Mouse (Mus musculus): ENCODE measurements around the gene Prdm9. TPM values are rescaled to one million over a fixed set of nuclear protein-coding genes. Genes with fewer than 3 reads are reported as not detected.

Gene Prdm9
- polyA plus RNA-seq, 1 experiment from 2014 or later = 0.66 TPM

DNA sequence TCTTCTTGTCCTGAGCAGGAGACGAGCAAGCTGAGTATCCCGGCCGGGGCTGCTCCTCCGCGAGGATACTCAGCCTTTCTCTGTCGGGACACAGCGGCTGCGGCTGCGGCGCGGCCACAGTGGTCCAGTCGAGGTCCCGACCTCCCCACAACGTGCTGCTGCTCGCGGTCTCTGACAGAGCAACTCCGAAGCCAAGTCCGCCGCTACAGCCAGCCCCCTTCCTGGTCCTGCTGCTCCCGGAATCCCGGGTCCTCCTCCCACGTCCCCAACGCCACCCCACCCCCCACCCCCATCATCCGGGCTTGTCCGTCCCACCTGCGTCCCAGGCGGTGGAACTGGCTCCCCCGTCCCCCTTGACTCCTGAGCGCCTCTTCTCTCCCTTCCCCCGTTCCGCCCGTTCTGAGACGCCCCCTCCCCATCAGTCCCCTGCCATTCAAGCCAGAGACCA, 27.7 kb downstream of the Prdm9 start:
- Histone ChIP-seq H3K36me3 (ENCODE audit: control insufficient read depth, insufficient read depth, low read length) (no peaks in the 10 kb centered on the region), H3K4me2 (peak overlapping the region; percentile 86), H3K9me3 (ENCODE audit: control insufficient read depth, low read length) (no peaks in the 10 kb centered on the region), H3K4me3 (ENCODE audit: low read depth, low read length) (peak overlapping the region; percentile 46), H3K27ac (ENCODE audit: low read depth, low read length) (no peak overlapping the region), H3K9ac (ENCODE audit: low read length) (peak overlapping the region; percentile 67), H3K27me3 (ENCODE audit: control insufficient read depth, insufficient read depth, low read length) (peaks cover 9% of the 10 kb centered on the region), H3K4me1 (ENCODE audit: control insufficient read depth, insufficient read depth, low read length) (no peaks in the 10 kb centered on the region)
- DNase-seq (ENCODE audit: low spot score, missing footprints) (peak; percentile 91), ATAC-seq (ENCODE audit: low FRiP score) (peak; percentile 85; the same call in 1 of the 2 replicates)
- WGBS = 0% methylated on average over 27 of the region's 33 CpGs

DNA sequence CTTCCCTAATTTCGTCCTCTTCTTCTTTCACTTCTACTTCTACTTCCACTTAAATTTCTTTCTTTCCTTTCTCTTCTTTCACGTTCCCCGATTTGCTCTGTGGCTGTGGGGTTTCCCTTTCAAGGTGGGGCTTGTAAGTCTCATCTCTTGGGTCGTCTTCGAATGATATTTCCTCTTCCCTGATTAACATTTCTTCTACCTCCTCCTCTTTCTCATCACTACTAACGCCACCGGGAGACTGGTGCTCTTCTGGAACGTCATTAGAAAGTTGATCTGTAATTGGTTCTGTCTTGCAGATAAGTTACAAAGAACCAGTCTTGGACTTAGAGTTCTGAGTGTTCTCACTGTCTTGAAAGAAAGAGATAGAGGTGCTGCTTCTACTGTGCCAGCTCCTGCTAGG, 28.2 kb downstream of the Prdm9 start:
- Histone ChIP-seq H3K9ac (ENCODE audit: low read length) (peak overlapping the region; percentile 67; the same call in 1 of the 2 replicates), H3K4me2 (peak overlapping the region; percentile 86), H3K27ac (ENCODE audit: low read depth, low read length) (no peak overlapping the region), H3K9me3 (ENCODE audit: control insufficient read depth, low read length) (no peaks in the 10 kb centered on the region), H3K4me3 (ENCODE audit: low read depth, low read length) (peak overlapping the region; percentile 46), H3K4me1 (ENCODE audit: control insufficient read depth, insufficient read depth, low read length) (no peaks in the 10 kb centered on the region), H3K36me3 (ENCODE audit: control insufficient read depth, insufficient read depth, low read length) (no peaks in the 10 kb centered on the region), H3K27me3 (ENCODE audit: control insufficient read depth, insufficient read depth, low read length) (peaks cover 9% of the 10 kb centered on the region)
- WGBS = 17% methylated on average over 8 of the region's 8 CpGs
- ATAC-seq (ENCODE audit: low FRiP score) (no peak), DNase-seq (ENCODE audit: low spot score, missing footprints) (peak; percentile 90)

DNA sequence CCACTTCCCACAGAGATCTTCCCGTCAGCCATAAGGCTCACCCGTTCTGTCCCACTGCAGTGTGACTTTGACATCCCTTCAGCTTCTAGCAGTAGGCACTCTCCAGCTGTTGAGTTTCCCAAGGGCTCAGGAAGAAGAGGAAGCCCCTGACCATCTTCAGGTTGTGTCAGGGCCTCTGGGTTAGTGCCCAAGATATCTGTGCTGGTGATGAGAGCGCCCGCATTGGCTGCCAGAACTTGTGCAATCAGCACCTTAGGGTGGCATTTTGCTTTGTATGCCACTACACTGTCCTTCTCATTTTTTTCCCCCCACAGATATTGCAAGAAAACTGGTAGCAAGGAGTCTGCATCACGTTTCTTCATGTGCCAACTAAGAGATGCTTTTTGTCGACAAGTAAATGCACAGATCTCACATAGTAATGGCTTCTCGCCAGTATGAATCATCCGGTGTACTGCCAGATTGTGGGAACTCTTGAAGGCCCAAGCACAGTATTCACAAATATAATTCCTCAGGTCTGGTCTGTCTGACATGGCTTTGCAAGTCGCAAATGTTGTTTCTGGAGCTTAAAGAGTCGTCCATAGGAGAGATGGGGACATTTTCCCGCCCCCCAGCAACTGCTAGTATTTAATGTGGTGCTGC, 28.9 kb downstream of the Prdm9 start:
- no peaks in the 10 kb centered on the region for H3K9me3 ChIP-seq (ENCODE audit: control insufficient read depth, low read length)
- H3K4me3 ChIP-seq (ENCODE audit: low read depth, low read length) = no peak overlapping the region
- H3K27ac ChIP-seq (ENCODE audit: low read depth, low read length) = no peak overlapping the region
- ATAC-seq (ENCODE audit: low FRiP score) (no peak), DNase-seq (ENCODE audit: low spot score, missing footprints) (no peak)
- no peaks in the 10 kb centered on the region for H3K36me3 ChIP-seq (ENCODE audit: control insufficient read depth, insufficient read depth, low read length)
- no peak overlapping the region for H3K9ac ChIP-seq (ENCODE audit: low read length)
- H3K27me3 ChIP-seq (ENCODE audit: control insufficient read depth, insufficient read depth, low read length) = peaks cover 9% of the 10 kb centered on the region
- WGBS = 71% methylated on average over 11 of the region's 11 CpGs
- no peak overlapping the region for H3K4me2 ChIP-seq
- no peaks in the 10 kb centered on the region for H3K4me1 ChIP-seq (ENCODE audit: control insufficient read depth, insufficient read depth, low read length)

DNA sequence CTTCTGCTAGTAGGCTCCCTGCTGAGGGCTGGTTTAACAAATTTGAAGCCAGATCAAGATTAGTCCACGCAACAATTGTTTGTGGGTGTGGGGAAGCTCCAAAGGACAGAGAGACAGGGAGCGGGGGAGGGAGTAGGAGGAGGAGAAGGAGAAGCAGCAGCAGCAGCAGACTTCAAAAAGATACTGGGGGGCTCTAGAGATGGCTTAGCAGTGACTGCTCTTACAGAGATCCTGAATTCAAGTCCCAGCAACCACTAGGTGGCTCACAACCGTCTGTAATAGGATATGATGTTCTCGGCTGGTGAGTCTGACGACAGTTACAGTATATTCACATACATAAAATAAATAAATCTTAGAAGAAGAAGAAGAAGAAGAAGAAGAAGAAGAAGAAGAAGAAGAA, 34.0 kb downstream of the Prdm9 start:
- DNase-seq (ENCODE audit: low spot score, missing footprints) = peak; percentile 85
- H3K9ac ChIP-seq (ENCODE audit: low read length) = no peak overlapping the region
- no peak for ATAC-seq (ENCODE audit: low FRiP score)
- no peak overlapping the region for H3K27ac ChIP-seq (ENCODE audit: low read depth, low read length)
- 4% methylated on average over 5 of the region's 5 CpGs for WGBS
- no peak overlapping the region for H3K4me2 ChIP-seq
- no peaks in the 10 kb centered on the region for H3K9me3 ChIP-seq (ENCODE audit: control insufficient read depth, low read length)
- H3K4me1 ChIP-seq (ENCODE audit: control insufficient read depth, insufficient read depth, low read length) = peaks cover 5% of the 10 kb centered on the region; the same call in 1 of the 2 replicates
- no peaks in the 10 kb centered on the region for H3K36me3 ChIP-seq (ENCODE audit: control insufficient read depth, insufficient read depth, low read length)
- no peak overlapping the region for H3K4me3 ChIP-seq (ENCODE audit: low read depth, low read length)
- H3K27me3 ChIP-seq (ENCODE audit: control insufficient read depth, insufficient read depth, low read length) = peaks cover 2% of the 10 kb centered on the region; the same call in 1 of the 2 replicates

DNA sequence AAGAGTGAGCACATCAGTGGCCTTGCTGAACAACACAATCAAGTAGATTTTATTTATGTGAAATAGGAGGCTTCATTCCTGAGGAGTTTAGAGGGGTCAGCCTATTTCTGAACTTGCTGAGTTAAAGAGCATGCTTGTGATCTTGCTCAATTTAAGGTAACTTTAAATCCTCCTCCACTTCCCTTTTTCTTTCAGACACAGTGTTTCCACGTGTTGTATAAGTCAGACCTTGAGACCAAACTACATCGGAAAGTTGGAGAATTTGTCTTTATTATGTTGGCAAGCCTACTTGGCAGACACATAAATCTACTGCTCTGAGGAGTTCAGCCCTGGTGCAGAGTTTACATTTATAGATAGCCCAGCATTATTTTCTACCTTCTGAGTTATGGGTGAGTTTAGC, 35.3 kb downstream of the Prdm9 start:
- 86% methylated on average over 2 of the region's 2 CpGs for WGBS
- DNase-seq (ENCODE audit: low spot score, missing footprints) = no peak
- H3K4me1 ChIP-seq (ENCODE audit: control insufficient read depth, insufficient read depth, low read length) = peaks cover 5% of the 10 kb centered on the region; the same call in 1 of the 2 replicates
- H3K27ac ChIP-seq (ENCODE audit: low read depth, low read length) = no peak overlapping the region
- no peaks in the 10 kb centered on the region for H3K27me3 ChIP-seq (ENCODE audit: control insufficient read depth, insufficient read depth, low read length)
- no peak for ATAC-seq (ENCODE audit: low FRiP score)
- no peaks in the 10 kb centered on the region for H3K9me3 ChIP-seq (ENCODE audit: control insufficient read depth, low read length)
- no peak overlapping the region for H3K4me2 ChIP-seq
- H3K36me3 ChIP-seq (ENCODE audit: control insufficient read depth, insufficient read depth, low read length) = 0 out of 2 replicates have a peak, but pooled peaks cover 2% of the 10 kb centered on the region
- no peak overlapping the region for H3K9ac ChIP-seq (ENCODE audit: low read length)
- H3K4me3 ChIP-seq (ENCODE audit: low read depth, low read length) = no peak overlapping the region

DNA sequence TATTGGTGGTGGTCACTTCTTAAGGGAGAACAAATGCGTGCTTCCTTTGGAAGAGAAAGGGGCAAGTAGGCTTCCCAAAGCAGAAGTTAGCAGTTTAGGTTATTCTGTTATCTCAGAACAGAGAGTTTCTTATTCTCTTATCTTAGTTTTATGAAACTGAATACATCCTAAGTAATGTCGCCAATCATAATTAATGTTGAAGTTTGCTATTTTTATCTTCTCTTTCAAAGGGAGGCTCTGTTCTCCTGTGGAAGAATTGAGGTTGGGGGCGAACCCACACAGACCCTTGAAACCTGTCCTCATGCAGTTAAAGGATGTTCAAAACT, 36.4 kb downstream of the Prdm9 start:
- peak overlapping the region; percentile 61 for H3K4me2 ChIP-seq
- 0 out of 2 replicates have a peak, but pooled peaks cover 2% of the 10 kb centered on the region for H3K36me3 ChIP-seq (ENCODE audit: control insufficient read depth, insufficient read depth, low read length)
- H3K4me3 ChIP-seq (ENCODE audit: low read depth, low read length) = peak overlapping the region; percentile 78
- H3K27me3 ChIP-seq (ENCODE audit: control insufficient read depth, insufficient read depth, low read length) = no peaks in the 10 kb centered on the region
- WGBS = 60% methylated on average over 3 of the region's 3 CpGs
- ATAC-seq (ENCODE audit: low FRiP score) (no peak), DNase-seq (ENCODE audit: low spot score, missing footprints) (peak; percentile 62)
- no peak overlapping the region for H3K27ac ChIP-seq (ENCODE audit: low read depth, low read length)
- H3K9me3 ChIP-seq (ENCODE audit: control insufficient read depth, low read length) = no peaks in the 10 kb centered on the region
- H3K4me1 ChIP-seq (ENCODE audit: control insufficient read depth, insufficient read depth, low read length) = peaks cover 5% of the 10 kb centered on the region; the same call in 1 of the 2 replicates
- H3K9ac ChIP-seq (ENCODE audit: low read length) = peak overlapping the region; percentile 86

DNA sequence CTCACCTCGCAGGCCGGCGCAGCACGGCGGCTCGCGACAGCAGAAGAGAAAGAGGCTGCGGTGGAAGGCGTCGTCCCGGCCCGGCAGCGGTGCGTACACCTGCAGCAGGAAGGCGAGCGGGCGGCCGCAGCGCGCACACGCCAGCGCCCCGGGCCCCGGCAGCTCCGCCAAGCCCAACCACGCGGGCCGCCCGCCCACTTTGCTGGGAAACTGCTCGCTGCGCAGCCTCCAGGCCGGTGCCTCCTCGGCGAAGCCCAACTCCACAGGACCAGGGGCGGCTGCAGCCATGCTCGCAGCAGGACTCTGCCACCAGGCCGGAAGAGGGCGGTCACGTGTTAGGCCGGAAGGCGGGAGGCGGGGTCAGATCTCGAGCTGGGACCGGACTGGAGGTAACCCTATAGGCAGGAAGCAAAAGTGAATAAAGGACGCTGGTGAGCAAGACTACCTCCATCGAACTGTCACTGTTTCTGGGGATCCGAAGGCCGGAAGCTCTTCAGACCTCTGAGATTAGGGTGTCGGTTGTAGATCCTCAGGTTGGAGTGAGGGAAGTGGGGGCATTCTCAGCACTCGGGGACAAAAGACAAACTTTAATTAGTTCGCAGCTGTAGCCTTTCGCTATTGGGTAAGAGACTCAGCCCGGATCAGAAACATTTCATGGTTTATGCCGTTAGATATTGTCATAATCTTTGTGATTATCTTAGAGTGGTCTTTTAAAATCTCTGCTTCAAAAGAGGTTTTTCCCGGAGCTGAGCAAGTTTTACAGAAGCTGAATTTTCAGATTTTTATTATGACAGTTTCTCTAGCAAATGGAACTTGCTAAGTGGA, 37.0 kb downstream of the Prdm9 start, which contains the start of gene Pdcd2:
Pdcd2 (minus strand) TSS at position 316 of the 825 bp plus-strand sequence.
- no peaks in the 10 kb centered on the region for H3K27me3 ChIP-seq (ENCODE audit: control insufficient read depth, insufficient read depth, low read length)
- no peaks in the 10 kb centered on the region for H3K9me3 ChIP-seq (ENCODE audit: control insufficient read depth, low read length)
- H3K4me2 ChIP-seq = peak within 1 kb of the TSS; percentile 61
- H3K27ac ChIP-seq (ENCODE audit: low read depth, low read length) = peak within 1 kb of the TSS; percentile 55; the same call in 1 of the 2 replicates
- 2% methylated on average over 52 of the region's 55 CpGs for WGBS
- H3K4me1 ChIP-seq (ENCODE audit: control insufficient read depth, insufficient read depth, low read length) = peaks cover 5% of the 10 kb centered on the region; the same call in 1 of the 2 replicates
- H3K4me3 ChIP-seq (ENCODE audit: low read depth, low read length) = peak within 1 kb of the TSS; percentile 78
- peak; percentile 99 for ATAC-seq (ENCODE audit: low FRiP score)
- peaks cover 2% of the 10 kb centered on the region; the same call in 1 of the 2 replicates for H3K36me3 ChIP-seq (ENCODE audit: control insufficient read depth, insufficient read depth, low read length)
- DNase-seq (ENCODE audit: low spot score, missing footprints) = peak; percentile 98
- peak within 1 kb of the TSS; percentile 86 for H3K9ac ChIP-seq (ENCODE audit: low read length)

DNA sequence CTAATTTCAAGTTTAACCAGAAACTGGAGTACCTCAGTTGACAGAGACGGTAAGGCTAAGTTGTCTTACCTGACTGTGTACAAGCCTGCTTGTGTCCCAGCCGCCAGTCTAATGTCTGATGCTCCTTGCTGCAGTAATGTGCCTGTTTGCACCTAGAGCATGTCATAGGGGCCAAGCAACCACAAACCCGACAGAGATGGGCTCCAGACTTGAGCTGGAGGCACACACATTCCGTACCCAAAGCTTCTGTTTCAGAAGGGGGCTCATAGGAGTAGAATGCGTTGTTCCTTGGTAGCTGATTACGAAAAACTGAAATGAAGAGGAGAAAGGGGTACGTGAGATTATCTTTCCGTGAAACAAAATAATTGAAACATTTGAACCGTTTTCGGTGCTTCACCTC, 37.9 kb downstream of the Prdm9 start:
- Histone ChIP-seq H3K9ac (ENCODE audit: low read length) (peak overlapping the region; percentile 86), H3K4me1 (ENCODE audit: control insufficient read depth, insufficient read depth, low read length) (peaks cover 5% of the 10 kb centered on the region; the same call in 1 of the 2 replicates), H3K36me3 (ENCODE audit: control insufficient read depth, insufficient read depth, low read length) (peaks cover 2% of the 10 kb centered on the region; the same call in 1 of the 2 replicates), H3K27me3 (ENCODE audit: control insufficient read depth, insufficient read depth, low read length) (no peaks in the 10 kb centered on the region), H3K4me3 (ENCODE audit: low read depth, low read length) (peak overlapping the region; percentile 78), H3K9me3 (ENCODE audit: control insufficient read depth, low read length) (no peaks in the 10 kb centered on the region), H3K27ac (ENCODE audit: low read depth, low read length) (no peak overlapping the region), H3K4me2 (peak overlapping the region; percentile 61)
- DNase-seq (ENCODE audit: low spot score, missing footprints) = peak; percentile 83
- 20% methylated on average over 10 of the region's 10 CpGs for WGBS
- ATAC-seq (ENCODE audit: low FRiP score) = no peak

DNA sequence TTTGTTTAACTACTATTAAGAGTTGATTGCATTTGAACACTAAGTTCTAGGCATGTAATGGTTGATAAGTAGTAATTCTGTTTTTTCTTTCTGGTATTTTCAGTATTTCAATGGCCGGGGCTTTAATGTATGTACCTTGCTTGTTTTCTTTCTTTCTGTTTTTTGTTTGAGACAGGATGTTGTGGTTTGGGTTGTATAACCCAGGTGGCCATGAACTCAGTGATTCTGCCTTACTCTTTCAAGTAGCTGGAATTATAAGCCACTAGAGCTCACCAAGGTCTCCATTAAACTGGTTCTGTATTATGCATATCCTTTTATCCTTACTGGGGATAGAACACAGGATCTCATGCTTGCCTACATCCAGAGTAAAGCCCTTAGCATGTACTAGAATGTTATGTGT, 45.4 kb downstream of the Prdm9 start:
- Histone ChIP-seq H3K4me3 (ENCODE audit: low read depth, low read length) (no peak overlapping the region), H3K4me2 (no peak overlapping the region), H3K36me3 (ENCODE audit: control insufficient read depth, insufficient read depth, low read length) (peaks cover 24% of the 10 kb centered on the region), H3K9me3 (ENCODE audit: control insufficient read depth, low read length) (no peaks in the 10 kb centered on the region), H3K4me1 (ENCODE audit: control insufficient read depth, insufficient read depth, low read length) (no peaks in the 10 kb centered on the region), H3K27ac (ENCODE audit: low read depth, low read length) (no peak overlapping the region), H3K27me3 (ENCODE audit: control insufficient read depth, insufficient read depth, low read length) (no peaks in the 10 kb centered on the region), H3K9ac (ENCODE audit: low read length) (no peak overlapping the region)
- DNase-seq (ENCODE audit: low spot score, missing footprints) = no peak
- WGBS = 97% methylated on average over 1 of the region's 1 CpGs
- ATAC-seq (ENCODE audit: low FRiP score) = no peak
